Mouse (Mus musculus): ENCODE results near the gene Ampd3.

GRCm38 (mm10) chr7:110853611-110854010 lies 85.6 kb downstream of the Ampd3 start:
- no peak for TF ChIP-seq POLR2A (IDR thresholded peaks at IDR 0.05; ENCODE audit: control insufficient read depth, low read depth, low read length)
- TF ChIP-seq CTCF (IDR thresholded peaks at IDR 0.05; ENCODE audit: control insufficient read depth, insufficient read depth, insufficient replicate concordance, low read depth, low read length): no peak

All from testis, adult 2 months (tissue).